Mouse (Mus musculus): ENCODE results near the gene Rnf220. TPM values are rescaled to one million over a fixed set of nuclear protein-coding genes. Genes with fewer than 3 reads are reported as not detected.

Rnf220 gene
- total and polyA plus RNA-seq, 3 experiments: 64.4 to 117 (median 86.8) TPM

GRCm38 (mm10) chr4:117381846-117382245 lies 115.0 kb downstream of the Rnf220 start:
- Histone ChIP-seq H3K4me3 (replicated peaks in 1 of 3; ENCODE audit: low read depth in 2 of 3, low read length in 2 of 3, poor library complexity in 1 of 3) (no peak overlapping the region), H3K36me3 (replicated peaks in 1 of 2; ENCODE audit: control insufficient read depth in 1 of 2, insufficient read depth in 1 of 2, low read length in 1 of 2) (no peaks in the 10 kb centered on the region), H3K27ac (ENCODE audit: insufficient read depth, low read depth) (no peak overlapping the region), H3K4me1 (ENCODE audit: control insufficient read depth in 1 of 2, insufficient read depth in 2 of 2) (peaks cover 6 to 20% of the 10 kb centered on the region in 2 experiments), H3K9ac (ENCODE audit: insufficient read depth, low read depth) (no peak overlapping the region), H3K9me3 (replicated peaks; ENCODE audit: low read length) (peaks cover 9% of the 10 kb centered on the region), H3K79me2 (replicated peaks; ENCODE audit: control insufficient read depth, extremely low read depth, insufficient read depth, poor library complexity, severe bottlenecking) (no peaks in the 10 kb centered on the region), H3K4me2 (ENCODE audit: insufficient read depth, low read depth, poor library complexity, severe bottlenecking) (no peak overlapping the region; the same call in 1 of the 2 replicates), H3K27me3 (replicated peaks) (no peaks in the 10 kb centered on the region)
- DNase-seq (ENCODE audit: extremely low read depth): no peak
- in situ Hi-C loops (cut with MboI; ENCODE audit: low pct_ligation_motif_present, low pct_unique_long_range_greater_than_20kb, low sequenced_read_pairs) (no loop called here), dilution Hi-C loops (cut with MboI; ENCODE audit: extremely low pct_ligation_motif_present, extremely low pct_unique_long_range_greater_than_20kb, low sequenced_read_pairs) (no loop called here)
- no peak for TF ChIP-seq NELFE (IDR thresholded peaks at IDR 0.05; ENCODE audit: low read depth, low read length)
- no peak for TF ChIP-seq UBTF (IDR thresholded peaks at IDR 0.05; ENCODE audit: low read depth, low read length)
- TF ChIP-seq IRF4 (IDR thresholded peaks at IDR 0.05; ENCODE audit: low read depth, low read length): peak; percentile 76
- TF ChIP-seq ETS1 (conservative IDR thresholded peaks at IDR 0.05; ENCODE audit: low read depth, low read length): peak; percentile 29; the same call in 1 of the 2 replicates
- no peak; the same call in 1 of the 2 replicates for TF ChIP-seq JUND (conservative IDR thresholded peaks at IDR 0.05; ENCODE audit: low read depth, low read length)
- no peak for TF ChIP-seq MAFK (IDR thresholded peaks at IDR 0.05; ENCODE audit: insufficient replicate concordance, low read length)
- no peak for TF ChIP-seq TBP (conservative IDR thresholded peaks at IDR 0.05; ENCODE audit: low read depth, low read length)
- peak; percentile 41; the same call in 1 of the 2 replicates for TF ChIP-seq JUN (IDR thresholded peaks at IDR 0.05; ENCODE audit: insufficient read depth, low read depth, low read length)
- 0 out of 4 replicates have a peak, but pooled peaks of 1 of the 2 experiments have one; percentile 14 for TF ChIP-seq CTCF (conservative IDR thresholded peaks at IDR 0.05 in 1 of 2, IDR thresholded peaks at IDR 0.05 in 1 of 2; ENCODE audit: low read depth in 2 of 2, low read length in 2 of 2)
- TF ChIP-seq MAZ (IDR thresholded peaks at IDR 0.05; ENCODE audit: low read depth, low read length): no peak
- 0 out of 2 replicates have a peak, but pooled peaks have one; percentile 13 for TF ChIP-seq BHLHE40 (IDR thresholded peaks at IDR 0.05; ENCODE audit: low read depth, low read length)
- TF ChIP-seq RCOR1 (conservative IDR thresholded peaks at IDR 0.05; ENCODE audit: low read depth, low read length): no peak

- no peak for TF ChIP-seq USF1 (IDR thresholded peaks at IDR 0.05; ENCODE audit: low read depth, low read length)
- no peak for TF ChIP-seq RCOR1 (conservative IDR thresholded peaks at IDR 0.05; ENCODE audit: low read depth, low read length)
- TF ChIP-seq HCFC1 (IDR thresholded peaks at IDR 0.05; ENCODE audit: low read depth, low read length): no peak
- no peak for TF ChIP-seq MAZ (IDR thresholded peaks at IDR 0.05; ENCODE audit: low read depth, low read length)
- no peak for TF ChIP-seq POLR2AphosphoS2 (IDR thresholded peaks at IDR 0.05; ENCODE audit: low read depth, low read length)
- TF ChIP-seq ETS1 (conservative IDR thresholded peaks at IDR 0.05; ENCODE audit: low read depth, low read length): no peak
- Histone ChIP-seq H3K79me2 (replicated peaks; ENCODE audit: control insufficient read depth, extremely low read depth, insufficient read depth, poor library complexity, severe bottlenecking) (no peaks in the 10 kb centered on the region), H3K4me1 (ENCODE audit: control insufficient read depth in 1 of 2, insufficient read depth in 2 of 2) (peaks cover 6 to 20% of the 10 kb centered on the region in 2 experiments), H3K4me3 (replicated peaks in 1 of 3; ENCODE audit: low read depth in 2 of 3, low read length in 2 of 3, poor library complexity in 1 of 3) (no peak overlapping the region), H3K9ac (ENCODE audit: insufficient read depth, low read depth) (no peak overlapping the region), H3K27me3 (replicated peaks) (no peaks in the 10 kb centered on the region), H3K4me2 (ENCODE audit: insufficient read depth, low read depth, poor library complexity, severe bottlenecking) (no peak overlapping the region), H3K9me3 (replicated peaks; ENCODE audit: low read length) (peaks cover 9% of the 10 kb centered on the region), H3K36me3 (replicated peaks in 1 of 2; ENCODE audit: control insufficient read depth in 1 of 2, insufficient read depth in 1 of 2, low read length in 1 of 2) (no peaks in the 10 kb centered on the region), H3K27ac (ENCODE audit: insufficient read depth, low read depth) (no peak overlapping the region)
- dilution Hi-C loops (cut with MboI; ENCODE audit: extremely low pct_ligation_motif_present, extremely low pct_unique_long_range_greater_than_20kb, low sequenced_read_pairs): no loop called here
- DNase-seq (ENCODE audit: extremely low read depth): no peak
- in situ Hi-C loops (cut with MboI; ENCODE audit: low pct_ligation_motif_present, low pct_unique_long_range_greater_than_20kb, low sequenced_read_pairs): no loop called here
These were observed 116.3 kb downstream of the Rnf220 start for GRCm38 (mm10) chr4:117380558-117380935.

Data from CH12.LX (cell line).